In the genomic region with DNA sequence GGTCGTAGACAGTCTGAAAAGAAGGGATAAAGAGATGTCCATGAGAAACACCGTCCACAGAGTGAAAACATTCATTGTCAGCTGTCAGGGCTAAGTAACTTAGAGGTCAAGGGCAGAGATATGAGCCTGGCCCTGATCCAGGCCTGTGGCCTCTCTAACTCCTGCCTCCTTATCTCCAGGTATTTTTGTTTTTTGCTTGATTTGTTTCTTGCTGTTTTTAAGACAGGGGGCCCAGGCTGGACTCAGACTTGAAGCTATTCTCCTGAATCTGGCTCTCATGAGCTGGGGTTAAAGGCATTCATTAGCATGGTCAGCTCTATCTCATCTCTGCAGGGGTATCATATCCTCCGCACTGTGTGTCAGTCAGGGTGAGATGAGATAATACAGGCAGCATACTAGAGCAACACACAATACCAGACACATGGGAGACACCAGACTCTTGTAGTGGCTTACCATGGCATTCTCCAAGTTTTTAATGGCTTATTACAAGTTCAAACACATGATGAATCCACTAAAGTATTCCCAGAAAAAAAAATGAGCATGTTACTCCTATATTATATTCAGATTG, we compare ENCODE assay signal across 34 mouse cellular contexts.
A peak's percentile ranks its signal among the peaks of the same experiment; 100 is the strongest.
DNase-seq lines count a peak whose midpoint lies in the region; ATAC-seq and TF ChIP-seq lines count a peak whose summit lies in the region.
"Had no signal": no experiment of that assay in that cellular context is flagged by ENCODE, and none has a peak within 500 bp of the region (broad histone marks: within the 10 kb centered on the region; RNA-seq: fewer than 3 reads in every experiment).

No protein-coding gene starts in this region.

- no peaks in the 10 kb centered on the region for H3K27me3 ChIP-seq in heart, embryonic 11.5 days (ENCODE audit: control insufficient read depth, insufficient read depth, low read length)
- no peaks in the 10 kb centered on the region for H3K27me3 ChIP-seq in liver, adult 2 months (ENCODE audit: control insufficient read depth, insufficient read depth, low read length)
- H3K27me3 ChIP-seq in liver, postnatal 0 days (ENCODE audit: insufficient read depth, low read length) = no peaks in the 10 kb centered on the region
- H3K27me3 ChIP-seq: CH12.LX; hindbrain, embryonic 15.5 days; limb, embryonic 15.5 days; neural tube, embryonic 12.5 days had no signal

- 14% methylated on average over 3 of the region's 3 CpGs for WGBS in heart, embryonic 11.5 days (ENCODE audit: insufficient replicate concordance)
- 55% methylated on average over 3 of the region's 3 CpGs for WGBS in liver, adult 2 months
- WGBS in liver, postnatal 0 days (ENCODE audit: insufficient replicate concordance) = 42% methylated on average over 3 of the region's 3 CpGs

- no peak overlapping the region for H3K9ac ChIP-seq in heart, embryonic 11.5 days (ENCODE audit: low read depth, low read length)
- H3K9ac ChIP-seq in liver, adult 2 months (ENCODE audit: low read depth, low read length) = no peak overlapping the region
- H3K9ac ChIP-seq in liver, postnatal 0 days (replicated peaks) = no peak overlapping the region
- H3K9ac ChIP-seq: hindbrain, embryonic 15.5 days; limb, embryonic 15.5 days; lung, embryonic 14.5 days; neural tube, embryonic 12.5 days had no signal

- H3K4me1 ChIP-seq in heart, embryonic 11.5 days (ENCODE audit: control insufficient read depth, insufficient read depth, low read length) = peaks cover 7% of the 10 kb centered on the region; the same call in 1 of the 2 replicates
- H3K4me1 ChIP-seq in liver, adult 2 months (ENCODE audit: control insufficient read depth, insufficient read depth, low read length) = peaks cover 1% of the 10 kb centered on the region; the same call in 1 of the 2 replicates
- H3K4me1 ChIP-seq in liver, postnatal 0 days (ENCODE audit: insufficient read depth) = no peaks in the 10 kb centered on the region; the same call in 1 of the 2 replicates
- H3K4me1 ChIP-seq: hindbrain, embryonic 15.5 days; limb, embryonic 10.5 days; limb, embryonic 15.5 days; neural tube, embryonic 12.5 days had no signal

- intact Hi-C loops in left cerebral cortex, postnatal 4 days (cut with DNase I) = no loop called here

- TF ChIP-seq POLR2A in liver, adult 2 months (IDR thresholded peaks at IDR 0.05; ENCODE audit: extremely low read depth, insufficient read depth, low read length) = no peak

- H3K36me3 ChIP-seq in heart, embryonic 11.5 days (ENCODE audit: control insufficient read depth, insufficient read depth, low read length) = no peaks in the 10 kb centered on the region
- no peaks in the 10 kb centered on the region for H3K36me3 ChIP-seq in liver, adult 2 months (ENCODE audit: control insufficient read depth, insufficient read depth, low read length)
- no peaks in the 10 kb centered on the region for H3K36me3 ChIP-seq in liver, postnatal 0 days (replicated peaks; ENCODE audit: insufficient read depth, low read length)
- H3K36me3 ChIP-seq: hindbrain, embryonic 15.5 days; limb, embryonic 10.5 days; limb, embryonic 15.5 days; neural tube, embryonic 12.5 days had no signal

- no peak for TF ChIP-seq CTCF in liver, adult 2 months (IDR thresholded peaks at IDR 0.05; ENCODE audit: low read depth, low read length)
- TF ChIP-seq CTCF in liver, postnatal 0 days (IDR thresholded peaks at IDR 0.05; ENCODE audit: low read depth) = no peak

- ATAC-seq in heart, embryonic 11.5 days (replicated peaks; ENCODE audit: insufficient number of reproducible peaks, low FRiP score, low TSS enrichment) = no peak
- ATAC-seq in liver, postnatal 0 days = no peak
- peak; percentile 81 for ATAC-seq in megakaryocyte progenitor cell, adult 5-6 weeks (replicated peaks; ENCODE audit: poor library complexity)
- ATAC-seq: activated CD4-positive, CD25-positive, alpha-beta regulatory T cell, adult 4 months; forebrain, embryonic 16.5 days; inflammation-experienced regulatory T-cells, adult 6 months; midbrain, embryonic 16.5 days had no signal

- no peak for TF ChIP-seq EP300 in liver, postnatal 0 days (IDR thresholded peaks at IDR 0.05; ENCODE audit: low read depth)

- DNase-seq in adrenal gland, adult (ENCODE audit: inconsistent age in 2 of 2, low spot score in 1 of 2) = peak; percentile 26 to 69
- DNase-seq in adrenal gland, postnatal 4 days (ENCODE audit: low spot score in 2 of 2) = no peak
- DNase-seq in heart, adult 8-10 months (ENCODE audit: low spot score) = no peak
- DNase-seq in liver, adult 2 months (ENCODE audit: extremely low read depth, low read depth, low spot score) = peak; percentile 41
- no peak for DNase-seq in liver, postnatal 0 days
- no peak for DNase-seq in left cerebral cortex, postnatal 4 days
- DNase-seq: cerebellum, adult 11-12 months; cerebellum, postnatal 14 days; gastrocnemius, adult 2 months; gastrocnemius, postnatal 36 days; heart, adult 2 months; kidney, adult 2 months; kidney, postnatal 4 days; layer of hippocampus, postnatal 36 days; lung, embryonic 14.5 days; lung, postnatal 14 days; right cerebral cortex, adult 18-20 months; spleen, adult 18-20 months; thymus, postnatal 25 days had no signal

- H3K9me3 ChIP-seq in heart, embryonic 11.5 days (replicated peaks; ENCODE audit: control insufficient read depth, low read length) = no peaks in the 10 kb centered on the region
- no peaks in the 10 kb centered on the region for H3K9me3 ChIP-seq in liver, postnatal 0 days (ENCODE audit: low read length)
- H3K9me3 ChIP-seq: hindbrain, embryonic 15.5 days; limb, embryonic 10.5 days; limb, embryonic 15.5 days; neural tube, embryonic 12.5 days had no signal

- H3K79me2 ChIP-seq in liver, adult 2 months (ENCODE audit: control insufficient read depth, insufficient read depth, low read length) = no peaks in the 10 kb centered on the region

- no peak overlapping the region for H3K4me3 ChIP-seq in heart, embryonic 11.5 days (ENCODE audit: low read depth, low read length)
- H3K4me3 ChIP-seq in liver, adult 2 months (ENCODE audit: insufficient read depth, low read depth, low read length) = no peak overlapping the region
- no peak overlapping the region for H3K4me3 ChIP-seq in liver, postnatal 0 days (ENCODE audit: low read depth, low read length)
- H3K4me3 ChIP-seq: erythroblast, embryonic 14.5 days; gastrocnemius, adult 2 months; heart, adult 2 months; hindbrain, embryonic 15.5 days; limb, embryonic 10.5 days; limb, embryonic 15.5 days; myocyte; neural tube, embryonic 12.5 days had no signal

- peak overlapping the region; percentile 22 for H3K4me2 ChIP-seq in heart, embryonic 11.5 days
- no peak overlapping the region for H3K4me2 ChIP-seq in liver, postnatal 0 days (ENCODE audit: low read depth, low read length)
- H3K4me2 ChIP-seq: hindbrain, embryonic 15.5 days; limb, embryonic 15.5 days; lung, embryonic 14.5 days; midbrain, embryonic 11.5 days; neural tube, embryonic 12.5 days had no signal

- H3K27ac ChIP-seq in heart, embryonic 11.5 days (ENCODE audit: low read depth, low read length) = peak overlapping the region; percentile 24; the same call in 1 of the 2 replicates
- no peak overlapping the region for H3K27ac ChIP-seq in liver, adult 2 months (replicated peaks; ENCODE audit: insufficient read depth, low read depth, low read length)
- H3K27ac ChIP-seq in liver, postnatal 0 days (ENCODE audit: low read depth) = no peak overlapping the region
- H3K27ac ChIP-seq: gastrocnemius, adult 2 months; heart, adult 2 months; hindbrain, embryonic 15.5 days; kidney, postnatal 0 days; limb, embryonic 10.5 days; limb, embryonic 15.5 days; neural tube, embryonic 12.5 days had no signal

Comparison
In these comparisons a context has a peak if more than half of its experiments do, and no peak if none do; other contexts are left out.
1. DNase-seq: peak in adrenal gland, adult (2 of 2) and liver, adult 2 months (single experiment); none in adrenal gland, postnatal 4 days (0 of 2), heart, adult 8-10 months (single experiment), liver, postnatal 0 days (single experiment) and left cerebral cortex, postnatal 4 days (single experiment).